Mouse (Mus musculus) neutrophil, adult 5-6 weeks (primary cell): ENCODE data around the gene Olfr807. TPM values are rescaled to one million over a fixed set of nuclear protein-coding genes. Genes with fewer than 3 reads are reported as not detected.

Source experiments
- ATAC-seq: fragments of 151-379, 151-347 bp; 2 replicates; pipeline ENCODE4 v1.8.0; 2017; ENCODE audit warnings: mild to moderate bottlenecking, moderate TSS enrichment; ENCODE audit not compliant: insufficient number of reproducible peaks, poor library complexity, low FRiP score, severe bottlenecking; ENCODE audit errors: extremely low read depth
- total RNA-seq: library from RNA; stranded (forward); fragments of 200-1000 nt; gene quantifications from 2 replicates; pipeline ENCODE4 v1.2.3, GENCODE M21; 2017

Gene Olfr807
- total RNA-seq, result not detected in 2 replicates

DNA sequence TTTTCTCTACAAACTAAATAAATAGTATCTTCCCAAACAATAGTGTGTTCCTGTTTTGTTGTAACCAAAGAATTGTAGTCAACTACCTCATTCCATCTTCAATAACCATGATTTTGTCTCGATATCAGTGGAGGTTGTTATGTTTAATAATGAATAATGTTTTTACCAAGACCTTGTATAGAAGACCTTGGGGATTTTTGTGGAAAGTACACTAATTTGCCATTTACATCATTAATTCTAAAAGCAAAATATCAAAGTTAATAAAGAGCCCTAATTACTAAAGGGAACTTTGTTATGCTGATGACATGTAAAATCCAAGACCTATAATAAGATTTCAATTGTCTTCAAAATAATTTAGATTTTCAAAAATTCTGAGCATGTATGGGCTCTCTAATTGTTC is at the start of gene Olfr807:
TSS of gene Olfr807 (minus strand) at position 101 of the 400 bp plus-strand sequence.
- ATAC-seq, result no peak

GRCm38 (mm10) chr10:129804296-129804695 is 46.7 kb upstream of the Olfr807 start, which contains the start of gene Olfr811:
Olfr811 (minus strand) TSS chr10:129804396.
- ATAC-seq, result no peak

DNA sequence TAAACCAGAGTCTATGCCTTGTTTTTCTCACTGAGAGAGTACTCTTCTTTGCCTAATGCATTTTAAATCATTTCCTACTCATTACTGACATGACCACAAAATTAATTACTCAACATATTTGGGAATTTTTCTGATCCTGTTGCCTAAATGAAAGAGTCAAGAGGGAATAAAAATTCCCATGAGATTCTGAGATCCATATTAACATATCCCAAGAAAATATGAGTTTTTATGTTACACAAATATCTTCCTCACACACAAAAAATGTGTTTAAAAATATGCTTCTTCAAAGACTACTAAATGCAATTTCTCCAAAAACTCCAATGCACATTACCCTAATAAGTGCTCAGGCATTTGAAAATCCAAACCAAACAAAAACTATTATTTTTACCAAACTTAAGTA is 37.2 kb upstream of the Olfr807 start, which contains the start of gene Olfr810:
TSS of gene Olfr810 (minus strand) at position 101 of the 400 bp plus-strand sequence.
- ATAC-seq, result no peak

GRCm38 (mm10) chr10:129778123-129778522 is 20.5 kb upstream of the Olfr807 start:
- no peak for ATAC-seq

- ATAC-seq, result no peak
These were observed 16.7 kb upstream of the Olfr807 start, which contains the start of gene Olfr809 for GRCm38 (mm10) chr10:129774338-129774737. Olfr809 (plus strand) TSS chr10:129774638.

DNA sequence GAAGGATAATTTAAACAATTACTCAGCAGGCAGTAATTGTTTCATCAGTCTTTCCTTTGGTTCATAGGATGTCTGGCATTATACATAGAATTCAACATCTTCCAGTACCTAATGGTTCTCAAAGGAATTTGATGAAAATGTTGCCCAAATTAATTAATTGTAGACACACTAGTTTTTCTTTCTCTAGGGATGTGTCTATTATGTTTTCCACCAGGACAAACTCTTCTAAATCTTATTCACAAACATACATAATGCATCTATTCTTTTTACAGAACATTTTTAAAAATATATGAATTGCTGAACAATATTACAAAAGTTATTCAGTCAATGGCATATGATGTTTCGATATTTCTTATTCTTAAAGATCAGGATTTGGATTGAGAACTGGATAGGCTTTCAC is 7.6 kb upstream of the Olfr807 start, which contains the start of gene Olfr808:
TSS of gene Olfr808 (plus strand) at position 301 of the 400 bp plus-strand sequence.
- no peak for ATAC-seq

DNA sequence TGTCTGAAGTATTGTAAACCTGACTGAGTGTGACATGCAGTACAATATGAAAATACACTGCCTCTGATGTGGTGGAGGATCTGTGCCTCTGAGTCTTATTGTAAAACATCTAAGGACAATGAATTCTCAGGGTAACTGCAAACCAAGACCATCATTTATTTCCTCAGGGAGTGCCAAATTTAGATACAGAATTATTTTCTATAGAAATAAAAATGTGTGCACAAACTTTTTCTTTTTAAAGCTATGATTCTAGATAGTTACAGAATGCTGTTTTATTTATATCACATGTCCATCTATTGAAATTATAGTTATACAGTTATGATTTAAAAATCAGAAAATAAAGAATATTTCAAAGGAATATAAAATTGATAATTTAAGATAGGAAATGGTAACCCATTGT is 15.8 kb downstream of the Olfr807 start, which contains the start of gene Olfr806:
TSS of gene Olfr806 (minus strand) at position 101 of the 400 bp plus-strand sequence.
- ATAC-seq, result no peak

DNA sequence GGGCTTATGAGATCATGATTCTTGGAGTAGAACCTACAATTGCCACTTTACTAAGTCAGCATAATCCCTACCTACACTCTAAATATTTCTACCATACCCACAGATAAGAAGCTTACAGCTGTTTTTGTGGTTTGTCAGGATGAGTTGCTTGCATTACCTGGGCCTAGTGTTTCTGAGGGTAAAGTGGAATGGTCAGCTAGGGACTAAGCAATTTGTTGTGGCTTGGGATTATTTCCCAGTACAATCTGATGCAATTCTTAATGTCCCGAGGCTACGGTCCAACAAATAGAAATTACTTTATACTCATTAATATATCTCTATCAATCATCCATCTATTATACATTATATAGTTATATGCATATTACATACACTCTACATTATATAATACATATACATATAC is 28.3 kb downstream of the Olfr807 start, which contains the start of gene Olfr805:
TSS of gene Olfr805 (minus strand) at position 101 of the 400 bp plus-strand sequence.
- no peak for ATAC-seq

Other genes with a start within 250 kb of the Olfr807 start
- not detected in 2 replicates for gene Olfr791, start 236.0 kb downstream of the Olfr807 start, total RNA-seq
- not detected in 2 replicates for gene Olfr792, start 218.6 kb downstream of the Olfr807 start, total RNA-seq
- 0.25 TPM in 1 of 2 replicates, not detected in the other for gene Olfr794, start 190.1 kb downstream of the Olfr807 start, total RNA-seq
- not detected in 2 replicates for gene Olfr796, start 145.2 kb downstream of the Olfr807 start, total RNA-seq
- gene Olfr798, start 129.9 kb downstream of the Olfr807 start, total RNA-seq, result not detected in 2 replicates
- 0.81 TPM in 1 of 2 replicates, not detected in the other for gene Olfr799, start 120.3 kb downstream of the Olfr807 start, total RNA-seq
- not detected in 2 replicates for gene Olfr800, start 100.1 kb downstream of the Olfr807 start, total RNA-seq
- gene Olfr801, start 83.9 kb downstream of the Olfr807 start, total RNA-seq, result 0.12 TPM in 1 of 2 replicates, not detected in the other
- gene Olfr802, start 69.6 kb downstream of the Olfr807 start, total RNA-seq, result not detected in 2 replicates
- 0.35 TPM in 1 of 2 replicates, not detected in the other for gene Olfr803, start 63.5 kb downstream of the Olfr807 start, total RNA-seq
- gene Olfr804, start 54.6 kb downstream of the Olfr807 start, total RNA-seq, result 0.12 TPM in 1 of 2 replicates, not detected in the other
- not detected in 2 replicates for gene Olfr805, start 28.4 kb downstream of the Olfr807 start, total RNA-seq
- 0.23 TPM in 1 of 2 replicates, not detected in the other for gene Olfr806, start 15.9 kb downstream of the Olfr807 start, total RNA-seq
- gene Olfr808, start 7.7 kb upstream of the Olfr807 start, total RNA-seq, result not detected in 2 replicates
- 0.35 TPM in 1 of 2 replicates, not detected in the other for gene Olfr809, start 16.8 kb upstream of the Olfr807 start, total RNA-seq
- gene Olfr810, start 37.1 kb upstream of the Olfr807 start, total RNA-seq, result not detected in 2 replicates
- gene Olfr811, start 46.6 kb upstream of the Olfr807 start, total RNA-seq, result not detected in 2 replicates
- not detected in 2 replicates for gene Olfr812, start 88.3 kb upstream of the Olfr807 start, total RNA-seq
- gene Olfr813, start 97.6 kb upstream of the Olfr807 start, total RNA-seq, result not detected in 2 replicates
- 0.61 TPM in 1 of 2 replicates, not detected in the other for gene Olfr814, start 122.1 kb upstream of the Olfr807 start, total RNA-seq
- 1.2 TPM in 1 of 2 replicates, not detected in the other for gene Olfr815, start 148.1 kb upstream of the Olfr807 start, total RNA-seq
- gene Olfr816, start 157.8 kb upstream of the Olfr807 start, total RNA-seq, result 0.12 TPM in 1 of 2 replicates, not detected in the other
- gene Olfr818, start 191.3 kb upstream of the Olfr807 start, total RNA-seq, result not detected in 2 replicates
- gene Olfr819, start 209.5 kb upstream of the Olfr807 start, total RNA-seq, result not detected in 2 replicates
- gene Olfr247, start 218.3 kb upstream of the Olfr807 start, total RNA-seq, result not detected in 2 replicates
- gene Gm10310, start 227.3 kb upstream of the Olfr807 start, total RNA-seq, result not detected in 2 replicates